In genomic region chr16:8869715-8870114, GRCm38 (mm10) we compare ENCODE assay signal across 8 mouse cellular contexts. TPM values are rescaled to one million over a fixed set of nuclear protein-coding genes. Genes with fewer than 3 reads are reported as not detected.
DNase-seq lines count a peak whose midpoint lies in the region; ATAC-seq lines count a peak whose summit lies in the region.

No protein-coding gene starts in this region.

- ATAC-seq in hindbrain, embryonic 16.5 days = 0 out of 2 replicates have a peak, but pooled peaks have one; percentile 44
- ATAC-seq in megakaryocyte-erythroid progenitor cell, adult 5-6 weeks (replicated peaks; ENCODE audit: low FRiP score, low TSS enrichment, poor library complexity, severe bottlenecking) = peak; percentile 91

- no peaks in the 10 kb centered on the region for H3K27me3 ChIP-seq in hindbrain, embryonic 16.5 days (replicated peaks; ENCODE audit: control insufficient read depth, insufficient read depth, low read length)

- no peaks in the 10 kb centered on the region for H3K4me1 ChIP-seq in hindbrain, embryonic 16.5 days (ENCODE audit: control insufficient read depth, insufficient read depth, low read depth, low read length)

- DNase-seq in R1 (ENCODE audit: low read depth, low spot score) = peak; percentile 94
- DNase-seq in cerebellum, adult 8-10 months = peak; percentile 77
- DNase-seq in frontal cortex, postnatal 14 days (ENCODE audit: low spot score in 2 of 2) = peak; percentile 60 to 70
- peak; percentile 65 to 66 for DNase-seq in layer of hippocampus, postnatal 36 days
- peak; percentile 70 for DNase-seq in right cerebral cortex, postnatal 14 days
- no peak for DNase-seq in yolk sac, embryonic 10.5 days (ENCODE audit: low spot score)

- H3K9ac ChIP-seq in hindbrain, embryonic 16.5 days (ENCODE audit: low read depth, low read length) = no peak overlapping the region

- H3K36me3 ChIP-seq in hindbrain, embryonic 16.5 days (ENCODE audit: control insufficient read depth, insufficient read depth, low read length) = no peaks in the 10 kb centered on the region

- H3K9me3 ChIP-seq in hindbrain, embryonic 16.5 days (ENCODE audit: control insufficient read depth, low read length) = no peaks in the 10 kb centered on the region

- no peak overlapping the region for H3K4me2 ChIP-seq in hindbrain, embryonic 16.5 days (ENCODE audit: low read length)

- WGBS in hindbrain, embryonic 16.5 days = 35% methylated on average over 2 of the region's 2 CpGs

- no peak overlapping the region for H3K27ac ChIP-seq in hindbrain, embryonic 16.5 days (ENCODE audit: low read depth, low read length)

- H3K4me3 ChIP-seq in hindbrain, embryonic 16.5 days (ENCODE audit: low read length) = no peak overlapping the region

RNA-seq across cellular contexts. Expression of gene 1810013L24Rik, which starts 39.8 kb away (rescaled TPM):
- polyA plus RNA-seq in hindbrain, embryonic 16.5 days (2015; fragmentation: Nextera tagmentation; extraction: Ambion mirVana) = 23.8 and 24.5 TPM in 2 replicates
- 100 to 1,000 TPM; 109 to 113 TPM for total RNA-seq in layer of hippocampus, postnatal 36 days (2021)
- 45.2 and 52.0 TPM in 2 replicates for total RNA-seq in megakaryocyte-erythroid progenitor cell, adult 5-6 weeks (2014; fragmentation: Nextera tagmentation)
- 45.7 and 54.5 TPM in 2 replicates for total RNA-seq in megakaryocyte-erythroid progenitor cell, adult 5-6 weeks (2017)
